ENCODE assay signal across 8 mouse cellular contexts in genomic region chr17:24141425-24141920, GRCm38 (mm10). TPM values are rescaled to one million over a fixed set of nuclear protein-coding genes. Genes with fewer than 3 reads are reported as not detected.
DNase-seq lines count a peak whose midpoint lies in the region; ATAC-seq lines count a peak whose summit lies in the region.

No protein-coding gene starts in this region.

- WGBS in intestine, embryonic 14.5 days = under 1% methylated on average over 49 of the region's 57 CpGs

- intact Hi-C loops in gastrocnemius, postnatal 14 days (cut with DNase I; ENCODE audit: low total_unique reads) = no loop called here
- intact Hi-C loops in left cerebral cortex, postnatal 14 days (cut with DNase I) = loop anchor here (5.0 kb wide), 2 partner anchors 69 to 211 kb away; partner anchors contain the start of genes Abca17, Abca3 and Kctd5

- peaks cover 18% of the 10 kb centered on the region for H3K4me1 ChIP-seq in intestine, embryonic 14.5 days (replicated peaks; ENCODE audit: control insufficient read depth, insufficient read depth, low read length)

- ATAC-seq in intestine, embryonic 14.5 days (replicated peaks; ENCODE audit: low FRiP score, low TSS enrichment, low read depth) = peak; percentile 97

- no peaks in the 10 kb centered on the region for H3K36me3 ChIP-seq in intestine, embryonic 14.5 days (ENCODE audit: control insufficient read depth, insufficient read depth, low read length)

- no peaks in the 10 kb centered on the region for H3K27me3 ChIP-seq in intestine, embryonic 14.5 days (replicated peaks; ENCODE audit: control insufficient read depth, insufficient read depth, low read length)

- H3K9ac ChIP-seq in intestine, embryonic 14.5 days (ENCODE audit: low read length) = peak overlapping the region; percentile 86

- H3K9me3 ChIP-seq in intestine, embryonic 14.5 days (ENCODE audit: control insufficient read depth, low read length) = no peaks in the 10 kb centered on the region

- peak overlapping the region; percentile 81 for H3K27ac ChIP-seq in intestine, embryonic 14.5 days (ENCODE audit: low read depth)

- peak overlapping the region; percentile 97 for H3K4me3 ChIP-seq in intestine, embryonic 14.5 days (ENCODE audit: low read depth, low read length)

- DNase-seq in adrenal gland, adult (ENCODE audit: inconsistent age in 2 of 2, low spot score in 1 of 2) = peak; percentile 98 to 99
- peak; percentile 97 for DNase-seq in embryo, embryonic 10.5 days (ENCODE audit: low spot score)
- DNase-seq in gastrocnemius, postnatal 14 days = peak; percentile 98
- DNase-seq in intestine, embryonic 14.5 days (ENCODE audit: low spot score) = peak; percentile 95
- DNase-seq in left cerebral cortex, postnatal 14 days (ENCODE audit: low spot score in 2 of 2) = peak; percentile 98
- peak; percentile 97 for DNase-seq in mesoderm, embryonic 11.5 days (ENCODE audit: low read depth, low spot score)
- peak; percentile 96 to 97 for DNase-seq in right cerebral cortex, postnatal 36 days (ENCODE audit: low spot score in 2 of 2)
- DNase-seq in yolk sac, embryonic 10.5 days (ENCODE audit: low spot score) = peak; percentile 96

- peak overlapping the region; percentile 71 for H3K4me2 ChIP-seq in intestine, embryonic 14.5 days (ENCODE audit: low read length)

RNA-seq across cellular contexts. Expression of gene Pdpk1, which starts 9.3 kb away (rescaled TPM):
- 10 to 100 TPM; 39.5 to 41.3 TPM for total RNA-seq in gastrocnemius, postnatal 14 days (2021)
- polyA plus RNA-seq in intestine, embryonic 14.5 days (2014; fragmentation: Nextera tagmentation; extraction: Ambion mirVana) = 35.3 and 39.2 TPM in 2 replicates
- total RNA-seq in left cerebral cortex, postnatal 14 days (2021) = 10 to 100 TPM; 89.4 to 95.5 TPM

RNA-seq across cellular contexts. Expression of gene Amdhd2, which starts 22.1 kb away (rescaled TPM):
- total RNA-seq in gastrocnemius, postnatal 14 days (2021) = 10 to 100 TPM in 1 of 2 experiments, 1 to 10 TPM in 1; 9.5 to 13.5 TPM
- polyA plus RNA-seq in intestine, embryonic 14.5 days (2014; fragmentation: Nextera tagmentation; extraction: Ambion mirVana) = 27.1 and 28.0 TPM in 2 replicates
- total RNA-seq in left cerebral cortex, postnatal 14 days (2021) = 10 to 100 TPM; 32.4 to 36.1 TPM

RNA-seq across cellular contexts. Expression of gene Atp6v0c, which starts 28.0 kb away (rescaled TPM):
- 100 to 1,000 TPM; 167 to 178 TPM for total RNA-seq in gastrocnemius, postnatal 14 days (2021)
- 556 and 564 TPM in 2 replicates for polyA plus RNA-seq in intestine, embryonic 14.5 days (2014; fragmentation: Nextera tagmentation; extraction: Ambion mirVana)
- 1,000 to 10,000 TPM; 1,506 to 1,590 TPM for total RNA-seq in left cerebral cortex, postnatal 14 days (2021)

Comparison
In these comparisons a context has a peak if more than half of its experiments do, and no peak if none do; other contexts are left out.
1. Peak in every context shown above with its lines: DNase-seq, ATAC-seq, H3K4me3 ChIP-seq and H3K27ac ChIP-seq.
2. RNA of gene Atp6v0c, which starts 28.0 kb away (total RNA-seq): 1,506 to 1,590 TPM in left cerebral cortex, postnatal 14 days; 167 to 178 TPM in gastrocnemius, postnatal 14 days; every median in the first group is over 4 times any median in the second.